Mouse (Mus musculus) spleen, adult 2 months (tissue): ENCODE data around the gene Ms4a6d. TPM values are rescaled to one million over a fixed set of nuclear protein-coding genes. Genes with fewer than 3 reads are reported as not detected.

ENCODE experiments used
- DNase-seq, 2 experiments: peaks; one replicate each; pipeline versions ENCODE4 v3.0.0 to v3.0.0-alpha.2; 2012 to 2021; ENCODE audit warnings: low spot score in 2 of 2, low read depth in 1 of 2
- H3K27ac ChIP-seq: fragments of 200-500 bp; 2 replicates; pipeline ENCODE4 v1.5.1; 2012; ENCODE audit warnings: low read length, inconsistent platforms; ENCODE audit not compliant: insufficient read depth
- H3K27me3 ChIP-seq: fragments of 200-500 bp; 2 replicates; pipeline ENCODE4 v1.6.1; 2012; ENCODE audit warnings: mild to moderate bottlenecking, moderate library complexity, low read length, inconsistent platforms; ENCODE audit not compliant: control insufficient read depth, insufficient read depth
- H3K36me3 ChIP-seq: fragments of 200-500 bp; 2 replicates; pipeline ENCODE4 v1.6.1; 2012; ENCODE audit warnings: mild to moderate bottlenecking, low read length, inconsistent platforms; ENCODE audit not compliant: control insufficient read depth, insufficient read depth
- H3K4me1 ChIP-seq: fragments of 200-500 bp; 2 replicates; pipeline ENCODE4 v1.6.1; 2011; ENCODE audit warnings: inconsistent platforms; ENCODE audit not compliant: control insufficient read depth, insufficient read depth, insufficient read length
- H3K4me3 ChIP-seq: fragments of 200-500 bp; 2 replicates; pipeline ENCODE4 v1.5.1; 2011; ENCODE audit warnings: mild to moderate bottlenecking, inconsistent platforms; ENCODE audit not compliant: insufficient read depth, insufficient read length; ENCODE audit errors: extremely low read depth
- CTCF ChIP-seq: fragments of 200-500 bp; IDR thresholded peaks from 2 replicates; pipeline ENCODE4 v1.5.1; 2011; ENCODE audit warnings: mild to moderate bottlenecking, inconsistent platforms; ENCODE audit not compliant: insufficient read depth, insufficient read length, insufficient replicate concordance; ENCODE audit errors: extremely low read depth
- POLR2A ChIP-seq: fragments of 200-500 bp; IDR thresholded peaks from 2 replicates; pipeline ENCODE4 v1.6.1; 2011; ENCODE audit warnings: low read depth, low read length, inconsistent platforms
- WGBS: fragments of 180-500 bp; shearing (Covaris S2); methylation state at CpG from one replicate; pipeline ENCODE4 v1.1.7; 2018; 5-methylcytosine and 5-hydroxymethylcytosine counted together
- polyA plus RNA-seq: library from polyadenylated mRNA; depleted of rRNA; stranded (reverse); fragments of >200 nt; gene quantifications from 2 replicates; pipeline ENCODE4 v1.2.3, GENCODE M21; 2012; rRNA removed

Gene Ms4a6d
- polyA plus RNA-seq = 2.1 and 3.9 TPM in 2 replicates

DNA sequence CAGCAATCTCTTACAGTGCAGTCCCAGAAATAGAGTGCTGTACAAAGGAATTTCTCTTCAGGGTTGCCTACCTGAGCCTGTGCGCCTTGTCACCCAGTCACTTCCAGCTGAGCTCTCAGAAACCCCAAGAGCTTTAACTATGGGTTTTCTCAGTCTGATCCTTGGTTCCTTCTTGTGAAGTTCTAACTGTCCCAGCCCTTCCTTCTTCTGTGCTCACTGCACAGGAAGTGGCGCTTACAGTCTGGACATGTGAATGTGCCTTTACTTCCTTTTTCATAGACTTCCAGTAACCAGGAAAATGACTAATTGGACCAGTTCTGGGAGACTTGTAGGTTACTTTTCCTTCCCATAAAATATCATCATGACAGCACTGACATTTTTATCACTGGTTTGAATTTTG, at the start of gene Ms4a6d:
Gene Ms4a6d (minus strand): TSS at position 247 of the 400 bp plus-strand sequence.
- Histone ChIP-seq H3K4me1 (peaks cover 3% of the 10 kb centered on the region; the same call in 1 of the 2 replicates), H3K27me3 (no peaks in the 10 kb centered on the region), H3K36me3 (no peaks in the 10 kb centered on the region), H3K4me3 (no peak within 1 kb of the TSS), H3K27ac (no peak within 1 kb of the TSS)
- no peak for DNase-seq
- TF ChIP-seq POLR2A = no peak
- TF ChIP-seq CTCF = no peak
- WGBS = 62% methylated on average over 2 of the region's 2 CpGs

DNA sequence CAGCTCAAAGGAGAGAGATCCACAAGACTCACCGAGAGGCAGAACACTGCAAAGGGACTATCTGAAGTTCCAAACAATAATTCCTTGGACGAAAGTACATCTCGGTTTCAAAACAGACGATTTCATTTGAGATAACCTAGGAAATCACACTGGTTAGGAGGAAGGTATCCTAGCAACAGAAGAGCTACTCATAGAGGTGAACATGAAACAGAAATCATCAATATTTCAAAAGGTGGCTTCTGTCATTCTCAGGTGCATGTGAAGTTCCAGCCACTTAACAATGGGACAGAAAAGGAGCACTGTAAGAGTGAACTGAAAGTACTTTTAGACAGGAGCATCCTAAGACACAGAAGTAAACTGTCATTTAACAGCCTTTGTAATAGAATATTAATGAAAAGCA, 44.9 kb upstream of the Ms4a6d start:
- H3K4me3 ChIP-seq = no peak overlapping the region
- no peak overlapping the region for H3K27ac ChIP-seq
- no peaks in the 10 kb centered on the region for H3K27me3 ChIP-seq
- H3K4me1 ChIP-seq = no peaks in the 10 kb centered on the region
- TF ChIP-seq POLR2A (no peak), CTCF (no peak)
- H3K36me3 ChIP-seq = no peaks in the 10 kb centered on the region
- DNase-seq = no peak
- WGBS = 87% methylated on average over 4 of the region's 4 CpGs

DNA sequence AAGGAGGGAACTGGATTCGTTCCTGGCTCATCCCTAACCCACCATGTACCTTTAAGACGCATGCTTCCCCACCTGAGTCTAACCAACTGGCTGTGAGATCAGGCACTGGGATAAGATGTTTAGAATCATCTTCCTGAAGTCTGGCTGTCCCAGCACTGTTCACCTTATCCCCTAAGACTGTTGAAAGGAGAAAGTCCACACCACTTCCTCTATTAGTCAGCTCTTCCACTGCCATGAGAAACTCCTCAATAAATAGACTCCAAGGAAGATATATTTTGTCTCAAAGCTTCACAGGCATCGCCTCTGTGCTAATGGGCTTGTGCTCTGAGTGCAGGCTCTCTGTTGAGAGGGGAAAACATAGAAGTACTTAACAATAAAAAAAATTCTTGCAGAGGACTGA, 41.5 kb upstream of the Ms4a6d start:
- TF ChIP-seq POLR2A (no peak), CTCF (no peak)
- WGBS = 84% methylated on average over 3 of the region's 3 CpGs
- Histone ChIP-seq H3K4me1 (no peaks in the 10 kb centered on the region), H3K27ac (no peak overlapping the region), H3K4me3 (no peak overlapping the region), H3K27me3 (no peaks in the 10 kb centered on the region), H3K36me3 (no peaks in the 10 kb centered on the region)
- no peak for DNase-seq

DNA sequence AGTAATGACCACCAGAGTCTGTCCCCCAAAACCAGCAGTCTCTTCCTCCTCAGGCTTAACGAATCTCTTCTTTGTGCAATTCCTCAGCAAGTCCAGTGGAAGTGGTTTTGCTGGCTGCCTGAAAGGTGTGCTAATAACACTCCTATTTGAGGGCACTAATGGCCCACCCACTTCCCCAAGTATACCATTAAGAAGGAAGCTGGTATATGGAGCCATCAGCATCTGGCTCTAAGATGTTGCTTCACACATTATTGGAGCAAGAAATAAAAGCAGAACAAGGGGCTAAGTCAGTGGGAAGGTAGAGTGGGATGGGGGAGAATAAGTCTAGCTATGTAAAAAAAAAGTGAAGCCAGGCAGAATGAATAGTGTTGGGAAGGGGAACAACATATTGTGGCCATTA, 36.1 kb upstream of the Ms4a6d start, which contains the start of gene Ms4a3:
Gene Ms4a3 (minus strand): TSS at position 120 of the 400 bp plus-strand sequence.
- no peak for DNase-seq
- no peaks in the 10 kb centered on the region for H3K36me3 ChIP-seq
- no peak within 1 kb of the TSS for H3K27ac ChIP-seq
- no peak for TF ChIP-seq CTCF
- TF ChIP-seq POLR2A = no peak
- 65% methylated on average over 1 of the region's 1 CpGs for WGBS
- no peaks in the 10 kb centered on the region for H3K27me3 ChIP-seq
- no peaks in the 10 kb centered on the region for H3K4me1 ChIP-seq
- H3K4me3 ChIP-seq = no peak within 1 kb of the TSS

DNA sequence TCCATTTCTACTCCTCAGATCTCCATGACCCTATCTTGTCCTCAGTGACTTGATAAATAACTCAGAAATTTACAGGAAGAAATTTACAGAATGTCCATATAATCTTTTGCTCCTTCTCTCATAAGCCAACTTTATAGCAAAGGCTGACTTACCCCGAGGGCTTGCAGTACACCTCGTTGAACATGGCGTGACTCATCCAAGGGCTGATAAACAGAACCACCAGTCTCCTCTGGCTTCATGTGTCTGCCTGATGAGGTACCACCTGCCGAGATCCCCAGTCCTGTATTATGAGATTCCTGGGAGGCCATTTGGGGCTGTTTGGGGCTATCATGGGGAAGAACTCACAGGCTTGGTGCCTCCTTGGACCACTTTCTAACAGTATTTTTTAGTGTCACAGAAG, 34.4 kb upstream of the Ms4a6d start:
- no peaks in the 10 kb centered on the region for H3K36me3 ChIP-seq
- H3K27ac ChIP-seq = no peak overlapping the region
- no peaks in the 10 kb centered on the region for H3K27me3 ChIP-seq
- no peak overlapping the region for H3K4me3 ChIP-seq
- no peaks in the 10 kb centered on the region for H3K4me1 ChIP-seq
- WGBS = 80% methylated on average over 4 of the region's 4 CpGs
- TF ChIP-seq POLR2A (no peak), CTCF (no peak)
- no peak for DNase-seq

DNA sequence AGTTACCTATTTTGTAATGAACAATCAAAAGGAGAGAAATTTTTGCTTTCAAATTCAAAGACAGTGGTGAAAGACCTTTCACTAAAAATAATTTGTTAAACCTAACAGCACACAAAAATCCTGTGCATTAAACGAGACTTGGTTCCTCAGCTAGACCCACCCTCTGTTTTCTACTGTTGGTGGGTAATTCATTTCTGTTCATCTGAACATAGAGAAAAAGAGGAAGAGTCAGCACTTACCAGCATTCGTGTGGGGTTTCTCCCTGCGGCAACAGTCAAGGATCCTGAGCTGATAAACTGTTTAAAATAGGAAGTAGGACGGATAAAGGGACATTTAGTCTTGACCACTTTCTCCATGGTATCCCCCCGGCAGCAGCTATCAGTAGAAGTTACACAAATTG, 30.9 kb upstream of the Ms4a6d start:
- Histone ChIP-seq H3K27me3 (no peaks in the 10 kb centered on the region), H3K36me3 (no peaks in the 10 kb centered on the region), H3K4me1 (no peaks in the 10 kb centered on the region), H3K4me3 (no peak overlapping the region), H3K27ac (no peak overlapping the region)
- WGBS = 16% methylated on average over 5 of the region's 5 CpGs
- DNase-seq = no peak
- TF ChIP-seq CTCF = no peak
- TF ChIP-seq POLR2A = no peak

DNA sequence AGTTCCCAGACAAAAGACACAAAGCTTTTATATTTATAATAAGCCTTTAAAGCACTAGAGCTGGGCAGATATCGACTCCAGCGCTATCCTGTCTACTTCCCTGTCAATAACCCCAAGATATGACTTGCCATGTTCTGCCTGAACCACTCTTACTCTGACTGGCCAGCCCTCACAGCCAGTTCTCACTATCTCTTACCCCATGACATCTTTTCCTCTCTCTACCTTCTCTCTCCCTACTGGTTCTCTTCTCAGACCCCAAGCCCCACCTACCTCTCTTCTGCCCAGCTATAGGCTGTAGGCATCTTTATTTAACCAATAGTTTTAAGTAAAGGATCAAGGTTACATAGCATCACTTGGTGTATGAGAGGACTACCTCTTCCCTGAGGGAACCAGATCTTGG, 29.7 kb upstream of the Ms4a6d start:
- 86% methylated on average over 2 of the region's 2 CpGs for WGBS
- H3K27ac ChIP-seq = no peak overlapping the region
- no peaks in the 10 kb centered on the region for H3K4me1 ChIP-seq
- no peaks in the 10 kb centered on the region for H3K27me3 ChIP-seq
- TF ChIP-seq POLR2A (no peak), CTCF (no peak)
- H3K4me3 ChIP-seq = no peak overlapping the region
- H3K36me3 ChIP-seq = no peaks in the 10 kb centered on the region
- DNase-seq = no peak

DNA sequence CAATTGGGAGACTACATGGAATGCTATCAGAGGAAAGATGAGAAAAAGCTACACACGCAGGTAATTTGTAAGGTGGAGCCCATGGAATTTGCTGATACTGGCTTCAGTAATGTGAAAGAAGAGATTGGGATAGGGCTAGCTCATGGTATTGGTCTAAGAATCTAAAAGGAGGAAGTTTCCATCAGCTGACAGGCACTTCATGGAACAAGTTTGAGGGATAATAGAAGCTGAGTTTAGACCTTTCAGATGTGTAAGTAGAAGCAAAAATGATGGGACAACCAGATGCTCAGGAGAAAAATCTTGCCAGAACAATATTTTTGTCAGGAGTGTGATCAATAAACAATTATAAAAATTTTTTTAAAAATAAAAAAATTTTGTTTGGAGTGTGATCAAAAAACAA, 29.1 kb upstream of the Ms4a6d start:
- no peaks in the 10 kb centered on the region for H3K27me3 ChIP-seq
- H3K4me1 ChIP-seq = no peaks in the 10 kb centered on the region
- no peak overlapping the region for H3K27ac ChIP-seq
- 92% methylated on average over 1 of the region's 1 CpGs for WGBS
- no peak overlapping the region for H3K4me3 ChIP-seq
- TF ChIP-seq CTCF = no peak
- TF ChIP-seq POLR2A = no peak
- no peak for DNase-seq
- no peaks in the 10 kb centered on the region for H3K36me3 ChIP-seq
